Mouse (Mus musculus): Measurements from ENCODE around the gene Rgl1. TPM values are rescaled to one million over a fixed set of nuclear protein-coding genes. Genes with fewer than 3 reads are reported as not detected.
"Not testable (repeated sequence)": the region's sequence is repeated elsewhere in the genome, so short reads cannot be mapped to it uniquely, and the experiment has no call there.

The Rgl1 gene
- polyA plus RNA-seq, 1 experiment from 2014 or later, result 42.8 TPM

DNA sequence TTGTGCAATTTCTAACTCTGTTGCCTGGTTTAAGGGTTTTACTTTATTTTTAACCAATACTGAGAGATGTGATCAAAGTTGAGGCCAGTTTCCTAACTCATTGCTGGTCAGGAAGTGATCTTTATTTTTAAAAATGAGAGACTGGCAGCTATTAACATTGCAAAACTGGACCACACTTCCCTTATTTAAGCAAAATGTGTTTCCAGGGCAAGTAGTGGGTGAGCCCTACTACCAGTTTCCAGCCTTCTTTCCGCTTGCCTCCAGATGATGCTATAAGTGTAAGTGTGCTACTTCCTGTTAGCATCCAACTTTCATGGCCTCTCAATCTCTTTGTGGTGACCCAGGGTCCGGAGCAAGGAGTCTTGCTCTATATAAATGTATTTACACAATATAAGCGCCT lies 8.4 kb upstream of the Rgl1 start:
- not testable (repeated sequence) for ATAC-seq (ENCODE audit: insufficient number of reproducible peaks, low FRiP score, low TSS enrichment, low read depth)
- H3K36me3 ChIP-seq, result peaks cover 62% of the 10 kb centered on the region
- WGBS, result 88% methylated on average over 3 of the region's 3 CpGs

DNA sequence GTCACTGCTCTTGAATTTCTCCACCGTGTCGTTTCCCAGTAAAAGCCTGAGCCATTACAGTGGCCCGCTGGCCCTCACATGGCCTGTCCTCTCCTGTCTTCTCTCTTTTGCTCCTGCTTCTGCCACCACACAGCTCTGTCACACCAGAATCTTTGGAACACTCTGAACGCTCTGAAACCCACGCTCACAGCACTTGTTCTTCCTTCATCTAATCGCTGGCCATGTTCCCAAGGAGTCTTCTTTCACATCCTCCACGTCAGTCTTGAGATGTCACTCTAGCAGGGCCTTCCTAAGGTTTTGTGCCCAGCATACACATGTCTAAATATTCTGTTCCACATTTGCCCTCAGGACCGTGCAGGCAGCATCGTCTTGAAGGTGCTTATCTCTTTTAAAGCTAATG lies 4.9 kb upstream of the Rgl1 start:
- Histone ChIP-seq H3K4me2 (no peak overlapping the region), H3K9ac (no peak overlapping the region), H3K4me3 (no peak overlapping the region), H3K4me1 (peaks cover 8% of the 10 kb centered on the region), H3K27ac (no peak overlapping the region), H3K27me3 (no peaks in the 10 kb centered on the region), H3K9me3 (no peaks in the 10 kb centered on the region), H3K36me3 (peaks cover 58% of the 10 kb centered on the region)
- WGBS, result 87% methylated on average over 9 of the region's 9 CpGs
- ATAC-seq (ENCODE audit: insufficient number of reproducible peaks, low FRiP score, low TSS enrichment, low read depth), result no peak

More for the DNA sequence above, 8.4 kb upstream of the Rgl1 start:
- not testable (repeated sequence) for H3K4me3 ChIP-seq, H3K27ac ChIP-seq, H3K4me2 ChIP-seq, H3K9me3 ChIP-seq, H3K9ac ChIP-seq, H3K4me1 ChIP-seq, H3K27me3 ChIP-seq

DNA sequence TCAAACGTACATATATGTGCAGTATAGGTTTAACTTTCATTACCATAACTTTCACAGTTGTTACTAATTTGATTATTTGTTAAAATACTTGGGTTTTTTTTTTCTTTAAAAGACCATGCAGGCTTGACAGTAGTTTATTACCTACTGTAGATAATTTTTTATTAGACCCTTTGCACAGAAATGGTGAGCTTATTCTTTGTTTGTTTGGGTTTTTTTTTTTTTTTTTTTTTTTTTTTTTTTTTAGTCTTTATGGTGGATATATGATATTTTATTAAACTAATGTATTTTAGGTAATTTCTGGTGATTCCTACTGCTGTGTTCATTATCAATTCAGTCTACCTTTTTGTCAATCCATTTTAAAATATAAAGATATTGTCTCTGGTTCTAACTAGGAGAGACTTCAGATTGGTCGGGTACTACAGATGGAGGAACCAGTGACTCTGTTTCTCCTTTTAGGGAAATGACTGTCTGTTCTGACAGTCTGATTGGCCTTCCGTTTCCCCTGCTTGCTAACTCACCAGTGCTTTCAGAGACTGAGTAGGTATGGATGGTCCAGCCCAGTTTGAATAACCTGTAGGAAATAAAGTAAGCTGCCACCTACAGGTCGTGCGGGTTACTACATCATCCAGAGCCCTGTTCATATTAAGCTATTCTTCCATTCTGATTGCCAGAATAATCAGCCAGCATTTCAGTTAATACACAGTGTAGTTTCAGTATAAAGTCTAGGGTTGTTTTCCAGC lies 1.8 kb upstream of the Rgl1 start:
- Histone ChIP-seq H3K4me2 (peak overlapping the region; percentile 97), H3K27me3 (no peaks in the 10 kb centered on the region; the same call in 1 of the 2 replicates), H3K9ac (no peak overlapping the region), H3K4me3 (peak overlapping the region; percentile 99), H3K36me3 (peaks cover 30% of the 10 kb centered on the region), H3K27ac (no peak overlapping the region), H3K4me1 (peaks cover 13% of the 10 kb centered on the region), H3K9me3 (no peaks in the 10 kb centered on the region)
- no peak for ATAC-seq (ENCODE audit: insufficient number of reproducible peaks, low FRiP score, low TSS enrichment, low read depth)
- WGBS, result 9% methylated on average over 5 of the region's 5 CpGs

DNA sequence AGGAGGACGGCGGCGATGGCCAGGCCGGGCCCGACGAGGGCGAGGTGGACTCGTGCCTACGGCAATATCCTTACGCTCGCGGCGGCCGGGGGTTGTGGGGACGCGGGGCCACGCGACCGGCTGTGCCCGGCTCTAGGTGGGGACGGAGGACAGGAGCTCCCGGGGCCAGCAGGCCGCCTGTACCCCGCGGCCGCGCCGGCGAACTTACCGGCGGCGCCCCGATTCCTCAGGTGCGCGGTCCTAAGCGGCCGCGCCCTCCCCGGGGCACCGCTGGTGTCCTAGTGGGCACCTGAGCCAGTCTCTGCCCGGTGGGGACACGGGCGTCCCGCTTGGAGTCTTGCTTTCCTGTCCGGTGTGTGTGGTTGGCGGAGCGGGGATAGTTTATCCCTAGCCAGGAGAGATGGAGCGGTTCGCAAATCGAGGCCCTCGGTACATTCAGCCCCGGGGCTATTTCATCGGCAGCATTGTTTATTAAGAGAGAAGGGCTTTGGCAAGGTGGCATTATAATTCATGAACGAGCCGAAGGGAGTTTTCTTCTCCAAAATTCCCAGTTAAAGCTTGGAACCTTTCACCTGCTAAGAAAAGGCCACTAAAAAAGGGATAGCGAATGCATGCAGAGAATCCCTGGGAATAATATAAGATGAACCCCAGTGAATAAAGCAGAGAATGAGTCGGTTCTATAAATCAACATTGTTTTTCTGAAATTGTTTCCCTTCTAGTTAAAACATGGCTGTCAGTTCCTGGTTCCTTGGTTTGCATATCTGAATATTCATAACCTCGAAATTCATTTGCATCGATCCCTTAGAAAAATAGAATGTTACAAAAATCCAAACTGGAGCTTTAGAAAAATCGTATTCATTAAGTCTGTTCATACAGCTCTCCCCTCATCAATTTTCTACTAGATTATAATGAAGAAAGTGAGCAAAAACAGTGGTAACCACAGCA lies 925 bp upstream of the Rgl1 start:
- WGBS, result 2% methylated on average over 59 of the region's 60 CpGs
- peaks cover 13% of the 10 kb centered on the region for H3K4me1 ChIP-seq
- no peak; the same call in 1 of the 2 replicates for ATAC-seq (ENCODE audit: insufficient number of reproducible peaks, low FRiP score, low TSS enrichment, low read depth)
- peaks cover 21% of the 10 kb centered on the region for H3K36me3 ChIP-seq
- H3K4me2 ChIP-seq, result peak overlapping the region; percentile 97
- H3K9me3 ChIP-seq, result no peaks in the 10 kb centered on the region
- H3K4me3 ChIP-seq, result peak overlapping the region; percentile 99
- H3K27me3 ChIP-seq, result no peaks in the 10 kb centered on the region; the same call in 1 of the 2 replicates
- H3K9ac ChIP-seq, result peak overlapping the region; percentile 93
- H3K27ac ChIP-seq, result peak overlapping the region; percentile 87

DNA sequence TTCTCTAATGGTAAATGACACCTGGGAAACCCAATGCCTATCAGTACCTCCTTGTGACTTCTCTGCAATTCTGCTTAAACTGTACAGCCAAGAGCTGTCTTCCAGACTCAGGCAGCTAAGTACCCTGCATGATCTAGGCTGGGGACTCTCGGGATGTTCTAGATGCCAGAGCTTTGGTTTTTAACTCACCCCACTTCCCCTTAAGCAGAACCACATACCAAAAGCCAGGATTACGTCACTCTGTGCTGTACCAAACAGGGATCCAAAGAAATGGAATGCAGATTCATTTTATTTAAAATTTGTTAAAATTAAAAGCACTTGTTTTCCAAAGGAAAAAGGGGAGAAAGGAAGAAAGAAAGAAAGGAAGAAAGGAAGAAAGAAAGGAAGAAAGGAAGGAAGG lies 4.4 kb downstream of the Rgl1 start:
- no peak overlapping the region for H3K9ac ChIP-seq
- no peaks in the 10 kb centered on the region for H3K36me3 ChIP-seq
- H3K27ac ChIP-seq, result no peak overlapping the region
- WGBS, result 54% methylated on average over 2 of the region's 2 CpGs
- no peak overlapping the region for H3K4me3 ChIP-seq
- no peaks in the 10 kb centered on the region; the same call in 1 of the 2 replicates for H3K27me3 ChIP-seq
- H3K9me3 ChIP-seq, result no peaks in the 10 kb centered on the region
- peaks cover 6% of the 10 kb centered on the region; the same call in 1 of the 2 replicates for H3K4me1 ChIP-seq
- no peak overlapping the region for H3K4me2 ChIP-seq
- no peak for ATAC-seq (ENCODE audit: insufficient number of reproducible peaks, low FRiP score, low TSS enrichment, low read depth)

DNA sequence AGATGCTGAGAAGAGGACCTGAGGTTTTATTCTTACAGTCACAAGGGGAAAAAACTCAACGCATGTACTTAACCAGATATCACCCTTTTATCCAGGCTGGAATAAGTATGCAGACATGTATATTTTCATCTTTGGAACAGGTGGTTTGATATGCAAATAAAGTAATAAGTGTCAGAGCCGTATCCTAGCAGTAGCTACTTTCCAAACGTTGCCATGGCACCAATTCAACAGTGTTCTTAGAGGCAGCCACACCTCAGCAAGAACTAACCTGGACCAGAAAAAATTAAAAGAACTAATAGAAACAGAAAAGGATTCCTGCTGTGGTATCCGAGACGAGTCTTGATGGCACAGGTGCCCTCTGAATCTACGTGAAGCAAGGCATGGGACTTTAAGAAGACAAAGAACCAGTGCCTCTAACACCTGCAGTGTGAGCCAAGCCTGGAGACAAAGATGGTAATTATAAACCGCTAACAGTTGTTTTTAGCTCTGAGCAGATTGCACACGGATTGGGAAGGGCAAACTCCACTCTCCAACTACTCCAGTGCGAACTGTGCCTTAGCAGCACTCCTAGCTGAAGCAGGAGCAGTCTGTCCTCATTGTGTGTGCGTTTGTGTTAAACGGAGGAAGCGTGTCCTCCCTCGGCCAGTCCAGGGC lies 15.7 kb downstream of the Rgl1 start, which contains the start of gene Apobec4:
Gene Apobec4 (plus strand): TSS at position 240 of the 654 bp plus-strand sequence.
- 68% methylated on average over 13 of the region's 13 CpGs for WGBS
- H3K36me3 ChIP-seq, result no peaks in the 10 kb centered on the region
- no peaks in the 10 kb centered on the region for H3K4me1 ChIP-seq
- H3K27ac ChIP-seq, result no peak within 1 kb of the TSS
- no peak within 1 kb of the TSS for H3K4me3 ChIP-seq
- no peak for ATAC-seq (ENCODE audit: insufficient number of reproducible peaks, low FRiP score, low TSS enrichment, low read depth)
- H3K9me3 ChIP-seq, result no peaks in the 10 kb centered on the region
- no peak within 1 kb of the TSS for H3K4me2 ChIP-seq
- H3K27me3 ChIP-seq, result no peaks in the 10 kb centered on the region
- no peak within 1 kb of the TSS for H3K9ac ChIP-seq

DNA sequence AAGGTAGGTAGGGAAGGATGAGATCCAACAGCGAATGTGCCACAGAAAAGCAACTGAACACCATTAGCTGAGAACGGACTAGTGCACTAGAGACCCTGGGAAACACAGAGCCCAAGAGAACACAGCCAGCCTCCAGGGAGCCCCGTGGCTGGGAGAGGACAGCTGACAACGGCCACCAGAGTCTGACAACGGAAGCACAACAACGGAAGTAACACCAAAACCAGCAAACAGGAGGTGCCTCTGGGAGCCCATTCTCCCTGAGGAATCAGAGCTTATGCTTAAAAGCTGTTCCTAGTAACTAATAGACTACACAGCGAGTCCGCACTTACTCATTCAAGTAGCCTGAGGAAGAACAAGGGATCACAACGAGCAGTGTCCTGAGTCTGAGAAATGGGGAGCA lies 16.9 kb downstream of the Rgl1 start:
- Histone ChIP-seq H3K27me3 (no peaks in the 10 kb centered on the region), H3K4me1 (no peaks in the 10 kb centered on the region), H3K4me2 (no peak overlapping the region), H3K36me3 (no peaks in the 10 kb centered on the region), H3K9me3 (no peaks in the 10 kb centered on the region), H3K27ac (no peak overlapping the region), H3K9ac (no peak overlapping the region), H3K4me3 (no peak overlapping the region)
- ATAC-seq (ENCODE audit: insufficient number of reproducible peaks, low FRiP score, low TSS enrichment, low read depth), result no peak
- 72% methylated on average over 9 of the region's 9 CpGs for WGBS

DNA sequence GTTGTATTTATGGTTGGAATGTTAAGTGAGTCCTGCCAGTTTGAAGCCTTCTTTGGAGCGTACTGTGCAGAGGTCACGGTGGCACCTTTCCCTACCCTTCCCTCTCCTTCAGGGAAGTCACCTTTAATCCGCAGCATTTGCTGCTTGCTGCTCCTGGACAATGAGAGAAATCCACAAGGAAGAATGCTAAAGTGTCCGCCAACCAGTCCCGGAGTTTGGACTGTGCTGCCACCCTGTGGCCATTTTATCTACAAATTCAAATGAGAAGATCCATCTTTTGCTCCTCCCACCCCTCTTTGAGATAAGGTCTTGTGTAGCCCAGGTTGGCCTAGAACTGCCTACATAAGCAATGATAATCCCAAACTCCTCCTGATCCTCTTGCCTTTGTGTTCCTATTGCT lies 19.7 kb downstream of the Rgl1 start:
- no peaks in the 10 kb centered on the region for H3K9me3 ChIP-seq
- no peak overlapping the region for H3K4me2 ChIP-seq
- H3K36me3 ChIP-seq, result no peaks in the 10 kb centered on the region
- H3K27me3 ChIP-seq, result no peaks in the 10 kb centered on the region
- H3K27ac ChIP-seq, result no peak overlapping the region
- 11% methylated on average over 5 of the region's 5 CpGs for WGBS
- H3K4me1 ChIP-seq, result no peaks in the 10 kb centered on the region
- no peak for ATAC-seq (ENCODE audit: insufficient number of reproducible peaks, low FRiP score, low TSS enrichment, low read depth)
- no peak overlapping the region for H3K4me3 ChIP-seq
- no peak overlapping the region for H3K9ac ChIP-seq

DNA sequence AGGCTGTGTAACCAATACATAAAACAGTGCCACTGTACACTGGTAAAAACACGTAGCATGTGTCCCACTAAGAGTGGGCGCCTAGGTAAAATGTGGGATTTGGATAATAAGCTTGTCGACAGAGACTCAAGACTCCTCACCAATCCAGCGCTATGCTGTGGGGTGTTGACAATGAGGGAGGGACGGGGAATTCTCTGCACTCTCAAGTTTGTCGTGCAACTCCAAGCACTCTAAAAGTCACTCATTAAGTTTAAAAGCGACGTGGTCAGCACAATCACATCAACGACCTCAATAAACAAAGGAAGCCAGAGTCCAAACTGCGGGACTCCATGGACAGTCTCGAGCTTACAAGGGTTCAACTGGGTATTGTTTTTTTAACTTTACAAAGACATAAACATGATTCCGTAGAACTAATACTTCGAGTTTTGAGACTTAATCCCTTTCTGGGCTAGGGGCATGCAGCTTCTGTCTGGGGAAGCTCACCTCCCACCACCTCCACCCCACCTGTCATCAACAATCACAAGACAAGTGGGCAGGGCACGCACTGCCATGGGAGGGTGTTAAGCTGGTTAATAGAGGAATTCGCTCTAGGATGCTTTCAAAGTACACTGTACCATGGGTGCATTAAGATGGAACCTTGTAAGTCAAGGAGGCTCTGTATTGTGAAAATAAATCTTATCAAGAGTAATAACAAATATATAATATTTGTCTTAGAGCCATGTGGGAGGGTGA lies 22.9 kb downstream of the Rgl1 start:
- H3K4me3 ChIP-seq, result no peak overlapping the region
- no peaks in the 10 kb centered on the region for H3K4me1 ChIP-seq
- no peaks in the 10 kb centered on the region for H3K36me3 ChIP-seq
- H3K27ac ChIP-seq, result no peak overlapping the region
- H3K4me2 ChIP-seq, result no peak overlapping the region
- H3K9me3 ChIP-seq, result no peaks in the 10 kb centered on the region
- no peak for ATAC-seq (ENCODE audit: insufficient number of reproducible peaks, low FRiP score, low TSS enrichment, low read depth)
- no peak overlapping the region for H3K9ac ChIP-seq
- H3K27me3 ChIP-seq, result no peaks in the 10 kb centered on the region
- WGBS, result 54% methylated on average over 15 of the region's 15 CpGs

DNA sequence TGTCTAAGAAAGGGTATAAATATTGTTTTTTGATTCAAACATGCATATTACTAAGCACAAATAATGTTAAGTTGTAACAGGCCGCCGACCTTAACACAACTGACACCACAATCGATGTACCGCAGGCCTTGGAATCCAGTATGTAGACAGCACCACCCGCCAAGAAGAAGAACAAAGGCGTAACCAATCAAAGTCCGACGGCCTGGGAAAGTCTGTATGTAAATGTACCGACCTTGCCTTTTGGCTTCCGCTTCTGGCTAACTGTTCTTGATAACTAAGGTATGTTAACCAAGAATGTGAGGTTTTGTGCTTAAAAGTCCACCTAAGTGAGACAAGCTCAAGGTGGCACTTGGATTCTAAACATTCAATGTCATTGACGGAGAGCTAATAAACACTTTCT lies 26.8 kb downstream of the Rgl1 start:
- Histone ChIP-seq H3K9ac (no peak overlapping the region), H3K4me1 (no peaks in the 10 kb centered on the region), H3K27ac (no peak overlapping the region), H3K27me3 (no peaks in the 10 kb centered on the region), H3K36me3 (no peaks in the 10 kb centered on the region), H3K4me2 (no peak overlapping the region), H3K9me3 (no peaks in the 10 kb centered on the region), H3K4me3 (no peak overlapping the region)
- 91% methylated on average over 11 of the region's 11 CpGs for WGBS
- no peak for ATAC-seq (ENCODE audit: insufficient number of reproducible peaks, low FRiP score, low TSS enrichment, low read depth)

DNA sequence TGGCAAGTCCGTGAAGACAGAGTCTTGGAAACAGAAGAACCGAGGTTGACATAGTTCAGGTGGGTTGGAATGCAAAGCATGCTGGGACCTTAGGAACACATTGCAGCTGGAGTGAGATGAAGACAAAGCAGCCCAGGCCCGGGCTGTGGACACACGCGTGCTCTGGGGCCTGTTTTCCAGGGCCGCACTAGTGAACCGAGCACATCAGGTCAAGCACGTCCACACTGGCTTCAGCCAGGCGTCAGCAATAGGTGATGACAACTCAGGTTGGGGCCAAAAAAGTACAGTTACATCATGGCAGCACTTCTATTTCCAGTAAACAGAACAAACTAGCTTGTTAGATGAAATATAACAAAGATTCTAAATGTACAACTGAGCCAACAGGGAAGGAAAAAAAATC lies 27.4 kb downstream of the Rgl1 start:
- Histone ChIP-seq H3K27me3 (no peaks in the 10 kb centered on the region), H3K27ac (no peak overlapping the region), H3K4me1 (no peaks in the 10 kb centered on the region), H3K36me3 (no peaks in the 10 kb centered on the region), H3K9me3 (no peaks in the 10 kb centered on the region), H3K4me3 (no peak overlapping the region), H3K4me2 (no peak overlapping the region), H3K9ac (no peak overlapping the region)
- 81% methylated on average over 9 of the region's 9 CpGs for WGBS
- no peak for ATAC-seq (ENCODE audit: insufficient number of reproducible peaks, low FRiP score, low TSS enrichment, low read depth)
